Comparison of ENCODE assay signal across 10 mouse cellular contexts in genomic region chr11:85428227-85428626, GRCm38 (mm10).
DNase-seq lines count a peak whose midpoint lies in the region; ATAC-seq and TF ChIP-seq lines count a peak whose summit lies in the region.
"Had no signal": no experiment of that assay in that cellular context is flagged by ENCODE, and none has a peak within 500 bp of the region (broad histone marks: within the 10 kb centered on the region; RNA-seq: fewer than 3 reads in every experiment).

No protein-coding gene starts in this region.

- 21% methylated on average over 3 of the region's 3 CpGs for WGBS in limb, embryonic 12.5 days
- 34% methylated on average over 3 of the region's 3 CpGs for WGBS in limb, embryonic 10.5 days
- WGBS in embryonic facial prominence, embryonic 14.5 days = 22% methylated on average over 3 of the region's 3 CpGs
- WGBS in lung, postnatal 0 days = 45% methylated on average over 3 of the region's 3 CpGs

- TF ChIP-seq CTCF in lung, postnatal 0 days (IDR thresholded peaks at IDR 0.05) = no peak

- H3K9ac ChIP-seq in limb, embryonic 12.5 days (replicated peaks) = no peak overlapping the region
- no peak overlapping the region for H3K9ac ChIP-seq in embryonic facial prominence, embryonic 14.5 days (ENCODE audit: low read depth, low read length)
- H3K9ac ChIP-seq in lung, postnatal 0 days (replicated peaks; ENCODE audit: low read depth) = no peak overlapping the region

- TF ChIP-seq EP300 in lung, postnatal 0 days (IDR thresholded peaks at IDR 0.05) = no peak

- DNase-seq in frontal cortex, postnatal 10 days (ENCODE audit: low spot score in 2 of 2) = no peak
- no peak for DNase-seq in limb, embryonic 10.5 days (ENCODE audit: low spot score)
- peak; percentile 94 for DNase-seq in embryonic facial prominence, embryonic 14.5 days (ENCODE audit: low spot score)
- peak; percentile 45 for DNase-seq in lung, postnatal 0 days (ENCODE audit: low spot score)
- no peak for DNase-seq in adrenal gland, postnatal 4 days (ENCODE audit: low spot score in 2 of 2)
- DNase-seq: cerebellum, postnatal 36 days had no signal

- H3K9me3 ChIP-seq in limb, embryonic 12.5 days = no peaks in the 10 kb centered on the region
- no peaks in the 10 kb centered on the region for H3K9me3 ChIP-seq in limb, embryonic 10.5 days (replicated peaks)
- H3K9me3 ChIP-seq in embryonic facial prominence, embryonic 14.5 days (ENCODE audit: control insufficient read depth, low read length) = no peaks in the 10 kb centered on the region
- no peaks in the 10 kb centered on the region for H3K9me3 ChIP-seq in lung, postnatal 0 days (ENCODE audit: low read length)

- peak overlapping the region; percentile 64; the same call in 1 of the 2 replicates for H3K27ac ChIP-seq in limb, embryonic 12.5 days
- H3K27ac ChIP-seq in limb, embryonic 10.5 days = no peak overlapping the region
- peak overlapping the region; percentile 77 for H3K27ac ChIP-seq in embryonic facial prominence, embryonic 14.5 days (replicated peaks; ENCODE audit: low read depth, low read length)
- no peak overlapping the region for H3K27ac ChIP-seq in lung, postnatal 0 days (ENCODE audit: low read length)

- H3K27me3 ChIP-seq in limb, embryonic 12.5 days = no peaks in the 10 kb centered on the region
- no peaks in the 10 kb centered on the region for H3K27me3 ChIP-seq in limb, embryonic 10.5 days (ENCODE audit: low read depth, poor library complexity, severe bottlenecking)
- H3K27me3 ChIP-seq in embryonic facial prominence, embryonic 14.5 days (replicated peaks; ENCODE audit: control insufficient read depth, insufficient read depth, low read length) = no peaks in the 10 kb centered on the region
- no peaks in the 10 kb centered on the region for H3K27me3 ChIP-seq in lung, postnatal 0 days (replicated peaks; ENCODE audit: insufficient read depth, low read length)
- H3K27me3 ChIP-seq: Patski had no signal

- no peak overlapping the region for H3K4me3 ChIP-seq in limb, embryonic 12.5 days (replicated peaks)
- no peak overlapping the region for H3K4me3 ChIP-seq in limb, embryonic 10.5 days
- H3K4me3 ChIP-seq in embryonic facial prominence, embryonic 14.5 days (ENCODE audit: low read depth, low read length) = no peak overlapping the region
- no peak overlapping the region for H3K4me3 ChIP-seq in lung, postnatal 0 days (ENCODE audit: low read depth, low read length)

- peak; percentile 74; the same call in 1 of the 2 replicates for ATAC-seq in frontal cortex, adult (ENCODE audit: low TSS enrichment)
- ATAC-seq in limb, embryonic 12.5 days (ENCODE audit: insufficient number of reproducible peaks, insufficient read depth, low FRiP score, low TSS enrichment, low read depth) = no peak
- ATAC-seq in embryonic facial prominence, embryonic 14.5 days (ENCODE audit: low read depth) = peak; percentile 89
- 0 out of 2 replicates have a peak, but pooled peaks have one; percentile 14 for ATAC-seq in lung, postnatal 0 days
- ATAC-seq in activated CD4-positive, CD25-positive, alpha-beta regulatory T cell, adult 4 months = no peak
- ATAC-seq: Patski had no signal

- H3K4me1 ChIP-seq in limb, embryonic 12.5 days (replicated peaks) = peaks cover 49% of the 10 kb centered on the region
- H3K4me1 ChIP-seq in limb, embryonic 10.5 days = peaks cover 55% of the 10 kb centered on the region
- H3K4me1 ChIP-seq in embryonic facial prominence, embryonic 14.5 days (ENCODE audit: control insufficient read depth, insufficient read depth, low read length) = peaks cover 39% of the 10 kb centered on the region
- H3K4me1 ChIP-seq in lung, postnatal 0 days (ENCODE audit: insufficient read depth, low read depth, low read length) = no peaks in the 10 kb centered on the region

- H3K36me3 ChIP-seq in limb, embryonic 12.5 days = no peaks in the 10 kb centered on the region
- H3K36me3 ChIP-seq in limb, embryonic 10.5 days = no peaks in the 10 kb centered on the region
- no peaks in the 10 kb centered on the region for H3K36me3 ChIP-seq in embryonic facial prominence, embryonic 14.5 days (ENCODE audit: control insufficient read depth, insufficient read depth, low read length)
- H3K36me3 ChIP-seq in lung, postnatal 0 days (ENCODE audit: insufficient read depth, low read length) = no peaks in the 10 kb centered on the region

- H3K4me2 ChIP-seq in limb, embryonic 12.5 days = no peak overlapping the region
- H3K4me2 ChIP-seq in embryonic facial prominence, embryonic 14.5 days (ENCODE audit: low read depth, low read length) = peak overlapping the region; percentile 35
- no peak overlapping the region for H3K4me2 ChIP-seq in lung, postnatal 0 days (replicated peaks; ENCODE audit: low read depth, low read length)

Comparison
In these comparisons a context has a peak if more than half of its experiments do, and no peak if none do; other contexts are left out.
1. H3K27ac ChIP-seq: peak in limb, embryonic 12.5 days (single experiment) and embryonic facial prominence, embryonic 14.5 days (single experiment); none in limb, embryonic 10.5 days (single experiment) and lung, postnatal 0 days (single experiment).
2. ATAC-seq: peak in frontal cortex, adult (single experiment), embryonic facial prominence, embryonic 14.5 days (single experiment) and lung, postnatal 0 days (single experiment); none in limb, embryonic 12.5 days (single experiment) and activated CD4-positive, CD25-positive, alpha-beta regulatory T cell, adult 4 months (single experiment).
3. DNase-seq: peak in embryonic facial prominence, embryonic 14.5 days (single experiment) and lung, postnatal 0 days (single experiment); none in frontal cortex, postnatal 10 days (0 of 2), limb, embryonic 10.5 days (single experiment) and adrenal gland, postnatal 4 days (0 of 2).